Mouse (Mus musculus): ENCODE data around the gene Naa10. TPM values are rescaled to one million over a fixed set of nuclear protein-coding genes. Genes with fewer than 3 reads are reported as not detected.

Gene Naa10
- polyA plus RNA-seq, 1 experiment from 2014 or later: 89.0 TPM

- H3K36me3 ChIP-seq (ENCODE audit: control insufficient read depth, insufficient read depth, low read length): no peaks in the 10 kb centered on the region; the same call in 1 of the 2 replicates
- H3K4me2 ChIP-seq (ENCODE audit: low read length): peak overlapping the region; percentile 65
- DNase-seq (peak; percentile 19), ATAC-seq (ENCODE audit: low FRiP score, low TSS enrichment) (no peak)
- 80% methylated on average over 8 of the region's 8 CpGs for WGBS
- peak overlapping the region; percentile 77 for H3K27ac ChIP-seq (replicated peaks; ENCODE audit: low read depth, low read length)
- H3K9me3 ChIP-seq (ENCODE audit: control insufficient read depth, low read length): no peaks in the 10 kb centered on the region
- peak overlapping the region; percentile 64 for H3K9ac ChIP-seq (replicated peaks; ENCODE audit: low read length)
- no peaks in the 10 kb centered on the region for H3K27me3 ChIP-seq (ENCODE audit: control insufficient read depth, insufficient read depth, low read length)
- H3K4me3 ChIP-seq (replicated peaks; ENCODE audit: low read depth, low read length): peak overlapping the region; percentile 55
- 0 out of 2 replicates have a peak, but pooled peaks cover 3% of the 10 kb centered on the region for H3K4me1 ChIP-seq (ENCODE audit: control insufficient read depth, insufficient read depth, low read length)
Measured at GRCm38 (mm10) chrX:73922550-73922882, 772 bp upstream of the Naa10 start.

DNA sequence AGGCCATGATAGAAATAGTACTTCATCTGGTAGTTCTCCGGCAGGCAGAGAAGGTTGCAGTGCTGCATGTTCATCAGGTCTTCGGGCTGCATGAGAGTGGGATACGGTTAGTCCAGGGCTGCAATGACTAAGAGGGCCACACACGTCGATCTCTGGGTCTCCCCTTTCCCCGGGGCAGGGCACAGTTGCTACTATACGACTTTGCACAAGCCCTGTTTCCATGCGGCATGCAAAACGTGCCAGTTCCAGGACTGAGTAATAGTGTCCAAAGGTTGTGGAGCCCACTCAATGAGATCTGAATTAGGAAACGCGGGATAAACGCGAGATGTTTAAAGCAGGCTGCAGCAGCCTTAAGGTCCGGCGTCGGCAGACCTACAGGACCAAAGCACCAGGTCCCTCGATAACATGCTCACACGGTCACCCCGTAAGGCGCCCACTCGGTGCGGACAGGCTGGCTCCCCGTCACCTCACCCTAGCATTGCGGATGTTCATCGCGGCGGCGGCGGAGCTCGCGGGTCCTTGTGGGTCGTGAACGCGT lies 390 bp downstream of the Naa10 start:
- peak overlapping the region; percentile 67 for H3K4me2 ChIP-seq (ENCODE audit: low read length)
- H3K27ac ChIP-seq (replicated peaks; ENCODE audit: low read depth, low read length): peak overlapping the region; percentile 52; the same call in 1 of the 2 replicates
- WGBS: 21% methylated on average over 34 of the region's 34 CpGs
- no peaks in the 10 kb centered on the region for H3K9me3 ChIP-seq (ENCODE audit: control insufficient read depth, low read length)
- 0 out of 2 replicates have a peak, but pooled peaks cover 3% of the 10 kb centered on the region for H3K4me1 ChIP-seq (ENCODE audit: control insufficient read depth, insufficient read depth, low read length)
- H3K9ac ChIP-seq (replicated peaks; ENCODE audit: low read length): peak overlapping the region; percentile 64
- no peaks in the 10 kb centered on the region for H3K27me3 ChIP-seq (ENCODE audit: control insufficient read depth, insufficient read depth, low read length)
- DNase-seq (no peak), ATAC-seq (ENCODE audit: low FRiP score, low TSS enrichment) (no peak)
- H3K4me3 ChIP-seq (replicated peaks; ENCODE audit: low read depth, low read length): peak overlapping the region; percentile 55
- H3K36me3 ChIP-seq (ENCODE audit: control insufficient read depth, insufficient read depth, low read length): peaks cover 3% of the 10 kb centered on the region; the same call in 1 of the 2 replicates

- Histone ChIP-seq H3K4me1 (ENCODE audit: control insufficient read depth, insufficient read depth, low read length) (0 out of 2 replicates have a peak, but pooled peaks cover 3% of the 10 kb centered on the region), H3K9ac (replicated peaks; ENCODE audit: low read length) (no peak overlapping the region)
Measured at GRCm38 (mm10) chrX:73918631-73919030, 3.1 kb downstream of the Naa10 start.

DNA sequence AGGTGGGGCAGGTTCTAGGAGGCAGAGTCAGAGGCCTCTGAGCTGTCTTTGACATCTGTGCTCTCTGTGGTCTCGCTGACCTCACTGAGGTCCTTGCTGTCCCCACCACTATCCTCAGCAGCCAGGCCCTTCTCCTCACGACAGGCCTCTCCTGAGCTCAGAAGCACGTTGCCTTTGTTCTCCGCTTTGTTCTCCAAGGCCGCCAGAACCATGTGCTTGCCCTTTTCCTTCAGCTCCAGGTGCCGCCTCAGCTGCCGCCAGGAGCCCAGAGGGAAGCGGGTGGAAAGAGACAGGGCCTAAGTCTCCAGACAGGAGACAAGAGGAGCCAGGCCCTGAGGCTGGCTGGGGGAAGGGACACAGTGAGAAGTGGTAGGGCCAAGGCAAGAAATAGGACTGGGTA lies 4.8 kb downstream of the Naa10 start:
- H3K4me2 ChIP-seq (ENCODE audit: low read length): no peak overlapping the region
- H3K4me3 ChIP-seq (replicated peaks; ENCODE audit: low read depth, low read length): no peak overlapping the region
- DNase-seq (no peak), ATAC-seq (ENCODE audit: low FRiP score, low TSS enrichment) (no peak)
- no peaks in the 10 kb centered on the region for H3K9me3 ChIP-seq (ENCODE audit: control insufficient read depth, low read length)
- no peak overlapping the region for H3K9ac ChIP-seq (replicated peaks; ENCODE audit: low read length)
- 0 out of 2 replicates have a peak, but pooled peaks cover 3% of the 10 kb centered on the region for H3K4me1 ChIP-seq (ENCODE audit: control insufficient read depth, insufficient read depth, low read length)
- no peak overlapping the region for H3K27ac ChIP-seq (replicated peaks; ENCODE audit: low read depth, low read length)
- WGBS: 76% methylated on average over 8 of the region's 8 CpGs
- no peaks in the 10 kb centered on the region for H3K27me3 ChIP-seq (ENCODE audit: control insufficient read depth, insufficient read depth, low read length)
- H3K36me3 ChIP-seq (ENCODE audit: control insufficient read depth, insufficient read depth, low read length): peaks cover 3% of the 10 kb centered on the region; the same call in 1 of the 2 replicates

More at GRCm38 (mm10) chrX:73918631-73919030, 3.1 kb downstream of the Naa10 start:
- Histone ChIP-seq H3K9me3 (ENCODE audit: control insufficient read depth, low read length) (no peaks in the 10 kb centered on the region), H3K36me3 (ENCODE audit: control insufficient read depth, insufficient read depth, low read length) (peaks cover 3% of the 10 kb centered on the region; the same call in 1 of the 2 replicates), H3K4me2 (ENCODE audit: low read length) (no peak overlapping the region), H3K27ac (replicated peaks; ENCODE audit: low read depth, low read length) (no peak overlapping the region), H3K27me3 (ENCODE audit: control insufficient read depth, insufficient read depth, low read length) (no peaks in the 10 kb centered on the region), H3K4me3 (replicated peaks; ENCODE audit: low read depth, low read length) (no peak overlapping the region)
- 84% methylated on average over 5 of the region's 5 CpGs for WGBS
- no peak for ATAC-seq (ENCODE audit: low FRiP score, low TSS enrichment)
- no peak for DNase-seq

DNA sequence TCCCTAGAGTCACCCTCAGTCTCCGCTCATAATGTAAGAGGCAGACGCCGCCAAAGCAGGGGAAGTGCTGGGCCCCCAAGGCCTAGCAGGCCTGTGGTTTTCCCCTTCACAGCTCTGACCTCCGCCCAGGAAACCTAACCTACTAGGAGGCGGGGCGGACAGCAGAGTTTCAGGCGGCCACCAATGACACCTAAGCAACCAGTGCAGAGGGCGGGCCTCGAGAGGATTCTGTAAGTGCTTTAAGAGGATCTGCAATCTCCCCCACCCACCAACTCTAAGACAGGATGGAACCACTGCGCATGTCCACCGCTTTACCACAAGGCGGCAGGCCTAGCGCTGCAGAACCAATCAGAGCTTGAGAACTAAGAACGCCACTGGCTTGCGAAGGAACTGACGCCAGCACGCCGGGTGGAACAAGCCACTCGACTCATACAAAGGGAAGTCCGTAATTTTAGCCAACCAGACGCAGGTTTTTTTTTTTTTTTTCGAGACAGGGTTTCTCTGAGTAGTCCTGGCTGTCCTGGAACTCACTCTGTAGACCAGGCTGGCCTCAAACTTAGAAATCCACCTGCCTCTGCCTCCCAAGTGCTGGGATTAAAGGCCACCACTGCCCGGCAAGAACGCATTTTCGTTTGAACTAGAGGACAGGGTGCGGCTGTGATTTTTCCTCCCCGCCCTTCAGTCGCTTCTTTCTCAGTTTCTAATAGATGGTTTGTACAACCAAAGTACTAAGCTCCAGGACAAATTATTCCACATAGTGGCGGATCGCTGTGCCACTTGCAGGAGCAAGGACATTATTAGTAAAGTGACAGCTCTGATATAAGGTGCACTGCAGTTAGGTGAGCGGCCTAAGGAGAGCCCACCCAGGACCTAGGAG lies 6.7 kb downstream of the Naa10 start:
- DNase-seq (peak; percentile 93), ATAC-seq (ENCODE audit: low FRiP score, low TSS enrichment) (peak; percentile 95)
- Histone ChIP-seq H3K4me2 (ENCODE audit: low read length) (peak overlapping the region; percentile 50), H3K27me3 (ENCODE audit: control insufficient read depth, insufficient read depth, low read length) (no peaks in the 10 kb centered on the region), H3K9ac (replicated peaks; ENCODE audit: low read length) (peak overlapping the region; percentile 17; the same call in 1 of the 2 replicates), H3K27ac (replicated peaks; ENCODE audit: low read depth, low read length) (peak overlapping the region; percentile 78), H3K36me3 (ENCODE audit: control insufficient read depth, insufficient read depth, low read length) (peaks cover 3% of the 10 kb centered on the region; the same call in 1 of the 2 replicates), H3K9me3 (ENCODE audit: control insufficient read depth, low read length) (no peaks in the 10 kb centered on the region), H3K4me3 (replicated peaks; ENCODE audit: low read depth, low read length) (peak overlapping the region; percentile 19), H3K4me1 (ENCODE audit: control insufficient read depth, insufficient read depth, low read length) (0 out of 2 replicates have a peak, but pooled peaks cover 2% of the 10 kb centered on the region)
- WGBS: 30% methylated on average over 31 of the region's 31 CpGs

DNA sequence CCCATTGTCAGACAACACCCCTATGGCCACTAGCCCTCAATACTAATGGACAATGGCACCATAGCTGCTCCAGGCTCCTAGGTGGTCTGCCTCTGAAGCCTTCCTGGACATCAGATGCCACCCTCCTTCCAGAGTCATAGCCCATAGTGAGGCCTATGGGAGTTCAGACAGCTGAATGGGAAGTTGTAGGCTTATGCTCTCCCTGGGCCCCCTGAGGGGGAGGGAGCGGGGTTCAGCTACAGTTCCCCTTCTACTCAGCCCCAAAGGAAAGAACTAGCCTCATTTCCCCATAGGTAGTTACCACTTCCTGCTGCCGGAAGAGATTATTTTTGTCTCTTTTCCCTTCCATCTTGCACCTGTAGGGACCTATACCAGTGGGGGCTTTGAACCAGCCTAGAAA lies 10.2 kb downstream of the Naa10 start:
- 85% methylated on average over 2 of the region's 2 CpGs for WGBS

DNA sequence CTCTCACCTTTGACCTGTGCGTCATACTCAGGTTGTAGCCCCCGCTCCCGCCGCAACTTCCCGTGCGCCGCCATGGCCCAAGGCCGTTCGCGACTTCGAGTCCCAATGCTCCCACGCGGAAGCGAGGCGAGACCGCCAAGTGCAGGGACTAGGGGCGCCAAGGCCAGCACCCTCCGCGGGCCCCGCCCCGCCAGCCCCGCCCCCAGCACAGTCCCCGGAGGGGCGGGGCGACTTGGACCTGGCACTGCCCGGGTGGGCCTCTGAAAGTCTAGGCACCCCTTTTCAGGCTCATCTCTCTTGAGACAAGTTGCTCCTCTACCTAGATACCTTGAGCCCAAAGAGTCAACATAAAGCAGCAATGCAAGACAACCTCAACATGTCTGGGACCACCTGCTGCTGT lies 10.6 kb downstream of the Naa10 start:
- H3K4me2 ChIP-seq (ENCODE audit: low read length): no peak overlapping the region; the same call in 1 of the 2 replicates
- 20% methylated on average over 25 of the region's 26 CpGs for WGBS
- H3K27ac ChIP-seq (replicated peaks; ENCODE audit: low read depth, low read length): no peak overlapping the region

More for the DNA sequence above, 10.2 kb downstream of the Naa10 start:
- H3K4me2 ChIP-seq (ENCODE audit: low read length): no peak overlapping the region
- no peak overlapping the region for H3K27ac ChIP-seq (replicated peaks; ENCODE audit: low read depth, low read length)
- H3K36me3 ChIP-seq (ENCODE audit: control insufficient read depth, insufficient read depth, low read length): no peaks in the 10 kb centered on the region
- H3K4me1 ChIP-seq (ENCODE audit: control insufficient read depth, insufficient read depth, low read length): 0 out of 2 replicates have a peak, but pooled peaks cover 2% of the 10 kb centered on the region
- DNase-seq: no peak
- H3K9ac ChIP-seq (replicated peaks; ENCODE audit: low read length): no peak overlapping the region
- H3K4me3 ChIP-seq (replicated peaks; ENCODE audit: low read depth, low read length): no peak overlapping the region
- no peak for ATAC-seq (ENCODE audit: low FRiP score, low TSS enrichment)
- no peaks in the 10 kb centered on the region for H3K9me3 ChIP-seq (ENCODE audit: control insufficient read depth, low read length)
- H3K27me3 ChIP-seq (ENCODE audit: control insufficient read depth, insufficient read depth, low read length): no peaks in the 10 kb centered on the region

GRCm38 (mm10) chrX:73910451-73910850 lies 11.3 kb downstream of the Naa10 start:
- Histone ChIP-seq H3K27me3 (ENCODE audit: control insufficient read depth, insufficient read depth, low read length) (no peaks in the 10 kb centered on the region), H3K4me3 (replicated peaks; ENCODE audit: low read depth, low read length) (no peak overlapping the region), H3K4me1 (ENCODE audit: control insufficient read depth, insufficient read depth, low read length) (0 out of 2 replicates have a peak, but pooled peaks cover 2% of the 10 kb centered on the region), H3K9ac (replicated peaks; ENCODE audit: low read length) (no peak overlapping the region), H3K27ac (replicated peaks; ENCODE audit: low read depth, low read length) (no peak overlapping the region), H3K9me3 (ENCODE audit: control insufficient read depth, low read length) (no peaks in the 10 kb centered on the region), H3K4me2 (ENCODE audit: low read length) (no peak overlapping the region), H3K36me3 (ENCODE audit: control insufficient read depth, insufficient read depth, low read length) (no peaks in the 10 kb centered on the region)
- DNase-seq: no peak
- no peak for ATAC-seq (ENCODE audit: low FRiP score, low TSS enrichment)

More for the DNA sequence above, 10.6 kb downstream of the Naa10 start:
- no peaks in the 10 kb centered on the region for H3K27me3 ChIP-seq (ENCODE audit: control insufficient read depth, insufficient read depth, low read length)
- ATAC-seq (ENCODE audit: low FRiP score, low TSS enrichment): no peak
- H3K4me1 ChIP-seq (ENCODE audit: control insufficient read depth, insufficient read depth, low read length): 0 out of 2 replicates have a peak, but pooled peaks cover 2% of the 10 kb centered on the region
- no peaks in the 10 kb centered on the region for H3K36me3 ChIP-seq (ENCODE audit: control insufficient read depth, insufficient read depth, low read length)
- DNase-seq: peak; percentile 1
- H3K9me3 ChIP-seq (ENCODE audit: control insufficient read depth, low read length): no peaks in the 10 kb centered on the region
- no peak overlapping the region for H3K4me3 ChIP-seq (replicated peaks; ENCODE audit: low read depth, low read length)
- no peak overlapping the region for H3K9ac ChIP-seq (replicated peaks; ENCODE audit: low read length)
